Mouse (Mus musculus) embryonic facial prominence, embryonic 11.5 days (tissue): ENCODE measurements around the gene Txk. TPM values are rescaled to one million over a fixed set of nuclear protein-coding genes. Genes with fewer than 3 reads are reported as not detected.

Experiments used
- ATAC-seq: fragments of 200-750 bp; cut with Nextera tagmentation; replicated peaks from 2 replicates; pipeline ENCODE4 v1.8.0; 2017; ENCODE audit warnings: low read depth; ENCODE audit not compliant: insufficient number of reproducible peaks, low FRiP score, low TSS enrichment
- DNase-seq: peaks from one replicate; pipeline ENCODE4 v3.0.0-alpha.2; 2015; ENCODE audit warnings: low spot score
- H3K27ac ChIP-seq: fragments of 300-500 bp; sonication (generic); replicated peaks from 2 replicates; pipeline ENCODE4 v1.5.1; 2014; ENCODE audit warnings: mild to moderate bottlenecking, low read depth, low read length, control low read depth
- H3K27me3 ChIP-seq: fragments of 300-500 bp; sonication (generic); 2 replicates; pipeline ENCODE4 v1.6.1; 2014; ENCODE audit warnings: mild to moderate bottlenecking, low read length, moderate library complexity, mixed read lengths; ENCODE audit not compliant: control insufficient read depth, insufficient read depth
- H3K36me3 ChIP-seq: fragments of 300-500 bp; sonication (generic); replicated peaks from 2 replicates; pipeline ENCODE4 v1.6.1; 2014; ENCODE audit warnings: low read depth, mild to moderate bottlenecking, low read length, moderate library complexity, mixed read lengths; ENCODE audit not compliant: control insufficient read depth, insufficient read depth
- H3K4me1 ChIP-seq: fragments of 300-500 bp; sonication (generic); 2 replicates; pipeline ENCODE4 v1.6.1; 2014; ENCODE audit warnings: low read length, mixed read lengths; ENCODE audit not compliant: control insufficient read depth, insufficient read depth
- H3K4me2 ChIP-seq: fragments of 300-500 bp; sonication (generic); 2 replicates; pipeline ENCODE4 v1.6.1; 2014; ENCODE audit warnings: low read depth, mild to moderate bottlenecking, control low read depth, low read length, moderate library complexity
- H3K4me3 ChIP-seq: fragments of 300-500 bp; sonication (generic); 2 replicates; pipeline ENCODE4 v1.5.1; 2014; ENCODE audit warnings: low read depth, low read length, control low read depth
- H3K9ac ChIP-seq: fragments of 300-500 bp; sonication (generic); replicated peaks from 2 replicates; pipeline ENCODE4 v1.6.1; 2014; ENCODE audit warnings: mild to moderate bottlenecking, control low read depth, low read length
- H3K9me3 ChIP-seq: fragments of 300-500 bp; sonication (generic); replicated peaks from 2 replicates; pipeline ENCODE4 v1.6.1; 2016; ENCODE audit warnings: mild to moderate bottlenecking, low read length, inconsistent platforms, mixed read lengths; ENCODE audit not compliant: control insufficient read depth
- WGBS: fragments of 180-500 bp; shearing (Covaris S2); extraction: QIAGEN DNeasy Blood & Tissue Kit; methylation state at CpG from one replicate; pipeline ENCODE4 v1.1.7; 2014; 5-methylcytosine and 5-hydroxymethylcytosine counted together
- polyA plus RNA-seq: library from polyadenylated mRNA; unstranded; fragments of >200 nt; fragmentation: Nextera tagmentation; extraction: Ambion mirVana; gene quantifications from 2 replicates; pipeline ENCODE4 v1.2.1, GENCODE M21; 2014

Txk gene
- polyA plus RNA-seq, 1 experiment from 2014 or later, result 0.13 TPM

DNA sequence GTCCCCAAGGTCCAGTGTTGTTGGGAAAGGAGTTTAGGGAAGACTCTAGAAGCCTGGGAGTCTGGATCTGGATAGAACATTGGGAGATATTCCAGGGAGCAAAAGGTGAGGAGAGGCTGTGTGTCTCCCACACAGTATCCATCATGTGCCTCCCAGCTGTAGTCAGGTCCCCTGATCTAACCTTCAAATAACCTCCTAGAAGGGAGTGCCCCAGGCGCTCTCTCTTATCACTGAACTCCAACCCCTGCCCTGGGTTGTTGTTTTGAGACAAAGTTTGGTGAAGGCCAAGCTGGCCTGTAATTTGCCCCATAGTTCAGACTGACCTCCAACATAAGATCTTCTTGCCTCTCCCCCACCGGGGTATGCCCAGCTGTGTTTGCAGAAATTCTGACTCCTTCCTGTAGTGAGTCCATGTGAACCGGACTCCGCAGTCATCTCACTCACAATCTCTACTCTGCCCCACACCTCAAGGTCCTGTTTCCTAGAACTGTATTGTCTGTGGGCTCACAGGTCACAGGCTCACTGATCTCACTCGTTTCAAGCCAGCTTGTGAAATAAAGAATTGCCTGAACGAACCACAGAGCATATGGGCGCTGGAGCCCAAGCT is 3.8 kb downstream of the Txk start:
- ATAC-seq (no peak), DNase-seq (no peak)
- Histone ChIP-seq H3K4me3 (no peak overlapping the region), H3K4me1 (no peaks in the 10 kb centered on the region), H3K4me2 (no peak overlapping the region), H3K9ac (no peak overlapping the region), H3K27me3 (no peaks in the 10 kb centered on the region), H3K36me3 (no peaks in the 10 kb centered on the region), H3K9me3 (no peaks in the 10 kb centered on the region), H3K27ac (no peak overlapping the region)
- WGBS, result 81% methylated on average over 7 of the region's 7 CpGs

DNA sequence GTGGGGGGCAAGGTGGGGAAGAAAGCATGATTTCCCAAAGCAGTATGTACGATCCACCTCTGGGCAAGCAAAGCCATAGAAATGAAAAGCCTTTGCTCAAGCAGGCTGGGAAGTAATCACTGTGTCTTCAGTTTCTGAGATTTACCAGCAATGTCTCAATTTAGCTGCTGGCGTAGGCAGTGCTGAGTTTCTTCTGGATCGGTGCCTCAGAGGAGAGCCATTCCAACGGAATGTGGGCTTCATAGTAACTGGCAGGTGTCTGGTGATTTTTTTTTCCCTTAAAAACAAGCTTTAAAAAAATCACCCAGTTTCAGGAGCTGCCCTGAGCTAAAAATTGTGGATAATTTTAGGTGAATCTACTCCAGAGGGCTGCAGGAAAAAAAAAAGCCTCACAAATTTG is 5.2 kb downstream of the Txk start:
- Histone ChIP-seq H3K9me3 (no peaks in the 10 kb centered on the region), H3K4me1 (no peaks in the 10 kb centered on the region), H3K9ac (no peak overlapping the region), H3K4me3 (no peak overlapping the region), H3K36me3 (no peaks in the 10 kb centered on the region), H3K4me2 (no peak overlapping the region), H3K27ac (no peak overlapping the region), H3K27me3 (no peaks in the 10 kb centered on the region)
- ATAC-seq (no peak), DNase-seq (no peak)
- 80% methylated on average over 4 of the region's 4 CpGs for WGBS

DNA sequence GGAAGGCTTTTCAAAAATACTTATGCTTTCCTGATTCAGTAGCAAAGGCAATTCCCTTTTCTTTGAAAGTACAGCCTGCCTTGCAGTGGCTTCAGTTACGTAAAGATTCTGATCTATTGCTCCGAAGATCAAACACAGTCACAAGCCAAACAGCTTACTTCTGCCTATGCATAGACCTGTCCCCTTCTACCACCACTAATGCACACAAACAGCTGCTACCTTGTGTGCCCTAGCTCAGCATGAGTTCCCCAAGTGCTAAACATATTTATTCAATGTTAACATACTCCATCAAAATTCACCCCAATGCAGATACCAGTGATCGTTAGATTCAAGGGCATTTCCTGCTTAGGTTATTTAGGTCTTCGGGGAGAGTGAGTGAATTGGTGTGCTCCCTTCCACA is 6.1 kb downstream of the Txk start:
- ATAC-seq (no peak), DNase-seq (no peak)
- WGBS, result 82% methylated on average over 4 of the region's 4 CpGs
- no peak overlapping the region for H3K4me3 ChIP-seq
- H3K9ac ChIP-seq, result no peak overlapping the region
- H3K27me3 ChIP-seq, result no peaks in the 10 kb centered on the region
- no peaks in the 10 kb centered on the region for H3K4me1 ChIP-seq
- H3K4me2 ChIP-seq, result no peak overlapping the region
- H3K36me3 ChIP-seq, result no peaks in the 10 kb centered on the region
- H3K9me3 ChIP-seq, result no peaks in the 10 kb centered on the region
- H3K27ac ChIP-seq, result no peak overlapping the region

DNA sequence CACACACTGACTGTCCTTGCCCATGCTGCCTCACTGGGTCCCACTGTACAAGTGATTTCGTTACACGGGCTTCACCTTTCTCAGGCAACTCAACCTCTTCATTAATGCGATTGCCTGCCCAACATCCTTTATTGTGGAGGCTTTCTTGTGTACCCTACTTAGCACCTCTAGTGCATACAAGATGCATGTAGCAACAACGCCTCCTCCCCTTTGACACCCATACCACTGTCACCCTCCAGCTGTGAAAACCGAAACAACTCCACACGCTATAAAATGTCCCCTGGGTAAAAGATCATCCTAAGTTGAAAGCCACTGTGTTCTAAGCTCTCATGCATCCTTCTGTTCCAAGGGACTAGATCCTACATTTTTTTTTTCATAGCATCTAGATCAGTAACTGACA is 9.5 kb downstream of the Txk start:
- Histone ChIP-seq H3K36me3 (no peaks in the 10 kb centered on the region), H3K27ac (no peak overlapping the region), H3K9ac (no peak overlapping the region), H3K4me3 (no peak overlapping the region), H3K4me1 (no peaks in the 10 kb centered on the region), H3K9me3 (no peaks in the 10 kb centered on the region), H3K27me3 (no peaks in the 10 kb centered on the region), H3K4me2 (no peak overlapping the region)
- ATAC-seq, result no peak
- 92% methylated on average over 6 of the region's 6 CpGs for WGBS
- no peak for DNase-seq

DNA sequence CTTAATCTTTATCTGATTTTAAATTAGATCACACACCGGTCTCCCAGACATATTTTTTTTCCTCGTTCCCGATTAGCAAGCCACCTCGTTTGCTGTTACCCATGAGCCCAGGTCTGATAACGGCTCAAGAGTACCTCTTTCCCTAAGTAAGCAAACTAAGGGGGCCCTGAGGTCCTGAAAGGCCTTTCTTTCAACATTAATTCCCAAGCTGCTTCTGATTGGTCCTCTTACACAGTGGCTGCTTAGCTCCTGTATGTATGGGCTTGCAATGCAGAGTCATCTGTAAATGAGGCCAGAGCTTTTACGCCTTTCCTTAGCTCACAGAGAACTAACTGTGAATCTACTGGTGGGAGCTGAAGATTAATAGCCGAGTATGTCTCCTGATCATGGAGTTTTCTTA is 15.7 kb downstream of the Txk start:
- H3K27ac ChIP-seq, result no peak overlapping the region
- H3K9me3 ChIP-seq, result no peaks in the 10 kb centered on the region
- DNase-seq (no peak), ATAC-seq (no peak)
- H3K4me2 ChIP-seq, result no peak overlapping the region
- H3K36me3 ChIP-seq, result no peaks in the 10 kb centered on the region
- no peaks in the 10 kb centered on the region for H3K27me3 ChIP-seq
- H3K4me3 ChIP-seq, result no peak overlapping the region
- 69% methylated on average over 7 of the region's 7 CpGs for WGBS
- H3K9ac ChIP-seq, result no peak overlapping the region
- no peaks in the 10 kb centered on the region for H3K4me1 ChIP-seq

DNA sequence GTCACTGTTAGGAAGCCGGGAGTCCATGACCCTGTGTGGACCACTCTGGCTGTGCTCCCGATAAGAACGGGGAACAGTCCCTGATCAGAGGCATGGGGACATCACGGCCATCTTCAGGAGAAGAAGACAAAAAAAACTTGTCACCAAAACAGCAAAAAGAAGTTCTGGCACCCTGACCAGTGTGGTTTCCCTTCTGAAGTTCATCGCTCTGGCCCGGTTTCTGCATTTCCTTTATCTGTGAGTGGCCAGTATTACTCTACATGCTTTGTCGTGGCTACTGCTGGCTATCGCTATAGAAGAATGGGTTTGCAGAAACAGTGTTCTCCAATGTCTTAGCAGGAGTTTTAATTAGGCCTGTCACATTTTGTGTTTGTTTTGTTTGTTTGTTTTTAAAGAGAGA is 16.1 kb downstream of the Txk start:
- Histone ChIP-seq H3K4me2 (no peak overlapping the region), H3K27me3 (no peaks in the 10 kb centered on the region), H3K9me3 (no peaks in the 10 kb centered on the region), H3K4me3 (no peak overlapping the region), H3K9ac (no peak overlapping the region), H3K4me1 (no peaks in the 10 kb centered on the region), H3K27ac (no peak overlapping the region), H3K36me3 (no peaks in the 10 kb centered on the region)
- no peak for DNase-seq
- WGBS, result 80% methylated on average over 8 of the region's 8 CpGs
- ATAC-seq, result no peak

DNA sequence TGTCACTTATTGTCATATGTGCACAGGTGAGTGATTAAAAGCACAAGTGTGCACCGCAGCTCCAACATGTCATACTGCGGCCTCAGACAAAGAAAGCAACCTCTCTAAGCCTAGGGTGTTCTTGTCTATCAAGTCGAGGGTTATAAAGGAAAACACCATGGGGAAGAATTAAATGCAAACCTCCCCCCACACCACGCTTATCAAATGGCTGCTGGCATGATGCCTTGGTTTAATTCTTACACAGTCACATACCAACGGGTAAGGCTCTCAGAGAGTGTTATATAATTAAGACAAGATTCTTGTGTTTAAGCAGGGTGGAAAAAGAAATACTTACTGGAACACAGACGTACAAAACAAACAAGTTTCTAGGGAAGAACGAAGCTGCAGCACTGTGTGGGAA is 16.8 kb downstream of the Txk start:
- no peak overlapping the region for H3K4me3 ChIP-seq
- DNase-seq (no peak), ATAC-seq (no peak)
- WGBS, result 76% methylated on average over 7 of the region's 7 CpGs
- no peak overlapping the region for H3K4me2 ChIP-seq
- H3K36me3 ChIP-seq, result no peaks in the 10 kb centered on the region
- H3K9ac ChIP-seq, result no peak overlapping the region
- no peaks in the 10 kb centered on the region for H3K27me3 ChIP-seq
- H3K9me3 ChIP-seq, result no peaks in the 10 kb centered on the region
- no peaks in the 10 kb centered on the region for H3K4me1 ChIP-seq
- H3K27ac ChIP-seq, result no peak overlapping the region

DNA sequence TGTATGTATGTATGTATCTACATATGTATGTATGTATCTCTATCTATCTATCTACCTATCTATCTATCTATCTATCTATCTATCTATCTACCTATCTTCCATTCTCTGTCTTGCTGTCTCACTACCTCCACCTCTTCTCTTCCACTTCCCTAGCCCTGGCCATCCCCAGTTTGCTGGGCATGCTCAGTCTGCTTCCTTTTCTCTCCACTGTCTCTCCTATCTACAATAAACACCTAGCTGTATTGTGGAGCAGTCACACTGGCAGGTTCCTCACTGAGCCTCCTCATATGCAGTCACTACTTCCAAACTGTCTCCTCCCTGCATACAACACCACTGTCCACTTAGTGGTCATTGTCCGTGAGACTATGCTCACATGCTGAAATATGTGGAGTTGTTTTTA is 19.7 kb downstream of the Txk start:
- Histone ChIP-seq H3K4me2 (no peak overlapping the region), H3K36me3 (no peaks in the 10 kb centered on the region), H3K27ac (no peak overlapping the region), H3K27me3 (no peaks in the 10 kb centered on the region), H3K4me3 (no peak overlapping the region), H3K4me1 (no peaks in the 10 kb centered on the region), H3K9ac (no peak overlapping the region), H3K9me3 (no peaks in the 10 kb centered on the region)
- DNase-seq (no peak), ATAC-seq (no peak)
- WGBS, result 84% methylated on average over 1 of the region's 1 CpGs
